Mouse (Mus musculus): Measurements from ENCODE around the gene C130079G13Rik. TPM values are rescaled to one million over a fixed set of nuclear protein-coding genes. Genes with fewer than 3 reads are reported as not detected.
"Not testable (repeated sequence)": the region's sequence is repeated elsewhere in the genome, so short reads cannot be mapped to it uniquely, and the experiment has no call there.

Gene C130079G13Rik
- polyA plus RNA-seq (2012; ENCODE audit: insufficient read depth, insufficient read length, missing spikeins) = not detected in 2 replicates

- Histone ChIP-seq H3K4me3 (ENCODE audit: insufficient read depth, low read length) (no peak within 1 kb of the TSS), H3K4me1 (ENCODE audit: control insufficient read depth, insufficient read depth, low read length) (no peaks in the 10 kb centered on the region), H3K27ac (ENCODE audit: insufficient read depth, low read depth, low read length) (no peak within 1 kb of the TSS)
- TF ChIP-seq POLR2A (IDR thresholded peaks at IDR 0.05; ENCODE audit: borderline replicate concordance, low read depth, low read length) (no peak), CTCF (IDR thresholded peaks at IDR 0.05; ENCODE audit: low read depth, low read length) (no peak)
Measured at GRCm38 (mm10) chr3:59924914-59925313, at the start of gene C130079G13Rik. Gene C130079G13Rik, plus strand, starts transcription at chr3:59925214.

- not testable (repeated sequence) for H3K4me3 ChIP-seq (ENCODE audit: insufficient read depth, low read length); H3K27ac ChIP-seq (ENCODE audit: insufficient read depth, low read depth, low read length); H3K4me1 ChIP-seq (ENCODE audit: control insufficient read depth, insufficient read depth, low read length)
Measured at GRCm38 (mm10) chr3:59877601-59878000, 47.4 kb upstream of the C130079G13Rik start.

- not testable (repeated sequence) for H3K27ac ChIP-seq (ENCODE audit: insufficient read depth, low read depth, low read length); H3K4me3 ChIP-seq (ENCODE audit: insufficient read depth, low read length); H3K4me1 ChIP-seq (ENCODE audit: control insufficient read depth, insufficient read depth, low read length)
Measured at GRCm38 (mm10) chr3:59879801-59880554, 45.0 kb upstream of the C130079G13Rik start.

- no peak overlapping the region for H3K27ac ChIP-seq (ENCODE audit: insufficient read depth, low read depth, low read length)
- no peak for TF ChIP-seq POLR2A (IDR thresholded peaks at IDR 0.05; ENCODE audit: borderline replicate concordance, low read depth, low read length)
- TF ChIP-seq CTCF (IDR thresholded peaks at IDR 0.05; ENCODE audit: low read depth, low read length) = no peak
- peaks cover 4% of the 10 kb centered on the region for H3K4me1 ChIP-seq (ENCODE audit: control insufficient read depth, insufficient read depth, low read length)
- no peak overlapping the region for H3K4me3 ChIP-seq (ENCODE audit: insufficient read depth, low read length)
Measured at GRCm38 (mm10) chr3:59893276-59893675, 31.7 kb upstream of the C130079G13Rik start.

- H3K4me1 ChIP-seq (ENCODE audit: control insufficient read depth, insufficient read depth, low read length) = no peaks in the 10 kb centered on the region
- TF ChIP-seq CTCF (IDR thresholded peaks at IDR 0.05; ENCODE audit: low read depth, low read length) (no peak), POLR2A (IDR thresholded peaks at IDR 0.05; ENCODE audit: borderline replicate concordance, low read depth, low read length) (no peak)
- no peak overlapping the region for H3K4me3 ChIP-seq (ENCODE audit: insufficient read depth, low read length)
- no peak overlapping the region for H3K27ac ChIP-seq (ENCODE audit: insufficient read depth, low read depth, low read length)
Measured at GRCm38 (mm10) chr3:59934621-59935020, 9.6 kb downstream of the C130079G13Rik start.

- no peak overlapping the region for H3K4me3 ChIP-seq (ENCODE audit: insufficient read depth, low read length)
- TF ChIP-seq CTCF (IDR thresholded peaks at IDR 0.05; ENCODE audit: low read depth, low read length) = no peak
- TF ChIP-seq POLR2A (IDR thresholded peaks at IDR 0.05; ENCODE audit: borderline replicate concordance, low read depth, low read length) = no peak
- no peaks in the 10 kb centered on the region for H3K4me1 ChIP-seq (ENCODE audit: control insufficient read depth, insufficient read depth, low read length)
- no peak overlapping the region for H3K27ac ChIP-seq (ENCODE audit: insufficient read depth, low read depth, low read length)
Measured at GRCm38 (mm10) chr3:59947294-59947950, 22.4 kb downstream of the C130079G13Rik start.

- no peak overlapping the region for H3K4me3 ChIP-seq (ENCODE audit: insufficient read depth, low read length)
- H3K27ac ChIP-seq (ENCODE audit: insufficient read depth, low read depth, low read length) = no peak overlapping the region
- H3K4me1 ChIP-seq (ENCODE audit: control insufficient read depth, insufficient read depth, low read length) = no peaks in the 10 kb centered on the region
- TF ChIP-seq POLR2A (IDR thresholded peaks at IDR 0.05; ENCODE audit: borderline replicate concordance, low read depth, low read length) (no peak), CTCF (IDR thresholded peaks at IDR 0.05; ENCODE audit: low read depth, low read length) (no peak)
Measured at GRCm38 (mm10) chr3:59970891-59971290, 45.9 kb downstream of the C130079G13Rik start.

- no peak for TF ChIP-seq CTCF (IDR thresholded peaks at IDR 0.05; ENCODE audit: low read depth, low read length)
- no peak for TF ChIP-seq POLR2A (IDR thresholded peaks at IDR 0.05; ENCODE audit: borderline replicate concordance, low read depth, low read length)
- Histone ChIP-seq H3K4me1 (ENCODE audit: control insufficient read depth, insufficient read depth, low read length) (no peaks in the 10 kb centered on the region), H3K4me3 (ENCODE audit: insufficient read depth, low read length) (no peak overlapping the region), H3K27ac (ENCODE audit: insufficient read depth, low read depth, low read length) (no peak overlapping the region)
Measured at GRCm38 (mm10) chr3:59974591-59974990, 49.6 kb downstream of the C130079G13Rik start.

Other genes with a start within 250 kb of the C130079G13Rik start
- not detected in 2 replicates for gene Gm5538, start 195.4 kb upstream of the C130079G13Rik start, polyA plus RNA-seq (2012; ENCODE audit: insufficient read depth, insufficient read length, missing spikeins)
- gene Gm8298, start 64.2 kb upstream of the C130079G13Rik start, polyA plus RNA-seq (2012; ENCODE audit: insufficient read depth, insufficient read length, missing spikeins) = not detected in 2 replicates
- gene Aadacl2, start 81.5 kb downstream of the C130079G13Rik start, polyA plus RNA-seq (2012; ENCODE audit: insufficient read depth, insufficient read length, missing spikeins) = not detected in 2 replicates
- not detected in 2 replicates for gene Aadac, start 100.5 kb downstream of the C130079G13Rik start, polyA plus RNA-seq (2012; ENCODE audit: insufficient read depth, insufficient read length, missing spikeins)
- gene Sucnr1, start 156.7 kb downstream of the C130079G13Rik start, polyA plus RNA-seq (2012; ENCODE audit: insufficient read depth, insufficient read length, missing spikeins) = not detected in 2 replicates

Measured in bone marrow macrophage, adult 2 months (primary cell).